Mouse (Mus musculus) erythroblast, embryonic 14.5 days (primary cell): Measurements from ENCODE around the gene Lipt1.

ENCODE experiments used
- GATA1 ChIP-seq: IDR thresholded peaks from 2 replicates; pipeline ENCODE4 v1.6.1; 2012; ENCODE audit warnings: low read length, inconsistent platforms, mixed read lengths
- TAL1 ChIP-seq: IDR thresholded peaks from 3 replicates; pipeline ENCODE4 v1.6.1; 2012; ENCODE audit warnings: low read length, inconsistent platforms, mixed read lengths

DNA sequence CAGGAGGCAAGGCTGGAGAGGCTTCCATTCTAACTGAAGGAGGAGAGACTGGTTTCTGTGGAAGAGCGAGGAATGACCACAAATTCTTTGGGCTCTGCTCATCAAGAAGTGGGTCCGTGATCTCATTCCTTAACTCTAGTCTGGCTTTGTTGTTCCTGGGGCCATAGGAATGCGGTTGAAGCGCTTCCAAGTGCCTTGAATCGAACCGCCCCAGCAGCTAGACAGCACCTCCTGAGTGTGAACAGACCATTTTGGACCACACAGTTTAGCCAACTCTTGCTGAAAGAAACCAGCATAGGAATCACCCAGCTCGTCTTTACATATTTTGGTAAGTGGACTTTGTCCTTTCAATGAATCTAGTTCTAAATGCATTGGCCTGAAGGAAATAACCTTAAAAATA, at the start of gene Lipt1:
- TF ChIP-seq TAL1 (no peak), GATA1 (no peak)
